Mouse (Mus musculus): Measurements from ENCODE around the gene Smim15. TPM values are rescaled to one million over a fixed set of nuclear protein-coding genes. Genes with fewer than 3 reads are reported as not detected.

Gene Smim15
- total RNA-seq, 2 experiments from 2014 or later, result 55.7 to 60.6 TPM

DNA sequence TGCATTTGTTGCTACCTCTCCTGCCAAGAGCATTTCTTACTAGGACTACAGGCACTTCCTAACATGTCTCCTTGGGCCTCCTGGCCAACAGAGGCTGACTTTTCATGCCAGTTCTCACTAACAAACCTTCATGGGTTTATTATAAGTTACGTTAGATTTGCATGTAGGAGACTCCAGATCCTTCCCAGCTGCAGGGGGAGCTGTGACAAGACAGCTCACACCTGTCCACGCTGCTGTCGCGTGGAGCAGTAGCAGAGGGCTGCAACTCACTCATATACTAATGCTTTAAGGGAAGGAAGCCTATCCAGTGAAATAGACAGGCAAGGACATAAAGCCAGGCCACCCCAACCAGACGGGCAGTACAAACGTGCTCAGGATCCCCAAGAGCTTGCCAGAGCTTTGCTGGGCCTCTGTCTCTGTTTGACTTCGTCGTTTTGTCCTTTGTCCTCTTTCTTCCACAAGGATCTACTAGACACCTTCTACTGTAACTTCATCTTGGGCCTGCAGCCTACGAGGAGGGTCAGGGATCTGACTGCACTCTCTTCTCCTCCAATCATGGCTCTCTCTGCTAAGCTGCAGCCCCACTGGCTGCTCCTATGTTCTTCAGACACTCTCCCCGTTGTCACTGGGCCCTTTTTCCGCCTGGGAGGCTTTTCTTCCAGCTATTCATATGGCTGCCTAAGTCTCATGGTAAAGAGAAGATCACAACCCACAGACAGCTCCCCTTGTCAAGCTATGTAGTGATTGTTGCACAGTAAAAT is 19.3 kb downstream of the Smim15 start:
- no peak for DNase-seq

DNA sequence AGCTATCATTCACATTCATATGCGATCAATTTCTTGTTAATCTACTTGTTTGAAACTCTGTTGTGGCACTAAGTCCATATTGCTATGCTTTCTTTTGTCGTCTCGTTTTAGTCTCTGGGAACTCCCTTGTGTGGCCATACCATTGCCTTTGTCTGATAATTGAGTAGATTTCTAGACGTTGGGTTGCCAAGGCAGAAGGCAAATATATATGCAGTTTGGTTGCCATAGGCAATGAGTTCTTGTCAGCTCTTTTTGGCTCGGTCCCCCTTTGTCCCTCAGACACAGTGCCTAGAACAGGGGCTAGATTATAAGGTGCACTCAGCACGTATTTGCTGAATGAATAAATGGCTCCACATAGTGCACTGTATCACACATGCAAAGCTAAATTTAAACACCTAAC is 20.1 kb downstream of the Smim15 start:
- no peak for DNase-seq

DNA sequence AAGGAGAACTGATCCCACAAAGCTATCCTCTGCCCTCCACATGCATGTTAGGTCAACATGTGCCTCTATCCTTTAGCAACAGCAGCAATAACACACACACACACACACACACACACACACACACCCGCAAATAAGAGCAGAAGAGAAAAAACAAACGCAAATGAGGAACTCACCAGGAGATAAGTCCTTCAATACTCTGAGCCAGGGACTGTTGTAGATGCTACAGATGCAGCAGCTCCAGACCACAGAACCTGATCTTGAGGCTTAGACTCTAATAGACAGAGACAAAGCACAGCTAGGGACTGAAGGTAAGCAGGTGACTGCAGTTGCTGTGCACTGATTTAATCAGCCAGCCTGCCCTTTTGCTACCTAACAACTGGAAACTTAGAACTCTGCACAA is 21.8 kb downstream of the Smim15 start:
- no peak for DNase-seq

GRCm38 (mm10) chr13:108069151-108069550 is 24.9 kb downstream of the Smim15 start:
- DNase-seq, result no peak

GRCm38 (mm10) chr13:108070171-108070570 is 25.9 kb downstream of the Smim15 start:
- no peak for DNase-seq

DNA sequence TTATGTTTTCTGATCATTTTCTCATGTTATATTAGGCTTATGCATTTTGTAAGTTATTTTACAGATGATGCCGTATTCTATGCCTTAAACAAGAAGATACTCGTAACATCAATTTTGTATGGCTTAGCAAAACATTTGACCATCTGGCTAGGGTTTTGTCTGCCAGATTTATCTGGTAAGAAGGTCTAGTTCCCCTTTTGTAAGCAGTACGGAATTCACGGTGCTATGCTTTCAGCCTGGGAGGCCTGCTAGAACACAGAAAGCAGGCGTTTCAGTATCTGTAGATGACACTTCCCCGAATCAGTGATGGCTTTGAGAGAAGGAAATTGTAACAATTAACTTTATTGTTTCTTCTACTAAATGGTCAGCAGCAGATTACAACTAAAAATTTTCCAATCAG is 33.2 kb downstream of the Smim15 start:
- no peak for DNase-seq

- DNase-seq, result no peak
Measured at GRCm38 (mm10) chr13:108077901-108078300, 33.7 kb downstream of the Smim15 start.

- DNase-seq, result no peak
Measured at GRCm38 (mm10) chr13:108084086-108084485, 39.8 kb downstream of the Smim15 start.

GRCm38 (mm10) chr13:108086036-108086435 is 41.8 kb downstream of the Smim15 start:
- no peak for DNase-seq

DNA sequence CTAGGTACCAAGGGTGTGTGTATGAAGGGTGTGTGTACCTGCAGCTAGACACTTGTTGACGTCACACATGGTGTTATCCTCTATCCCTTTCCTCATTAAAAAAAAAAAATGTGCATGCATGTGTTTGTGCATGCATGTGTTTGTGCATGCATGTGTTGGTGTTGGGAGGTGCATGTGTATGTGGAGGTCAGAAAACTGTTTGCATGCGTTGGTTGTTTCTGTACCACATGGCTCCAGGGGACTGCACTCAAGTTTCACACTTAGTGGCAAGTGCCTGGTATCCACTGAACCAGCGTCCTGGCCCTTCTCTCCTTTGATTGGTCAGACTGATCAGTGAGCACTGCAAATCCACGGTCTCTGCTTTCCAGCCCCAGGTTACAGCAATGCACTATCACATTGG is 42.5 kb downstream of the Smim15 start:
- DNase-seq, result no peak

- DNase-seq, result no peak
Measured at GRCm38 (mm10) chr13:108092290-108092689, 48.0 kb downstream of the Smim15 start.

DNA sequence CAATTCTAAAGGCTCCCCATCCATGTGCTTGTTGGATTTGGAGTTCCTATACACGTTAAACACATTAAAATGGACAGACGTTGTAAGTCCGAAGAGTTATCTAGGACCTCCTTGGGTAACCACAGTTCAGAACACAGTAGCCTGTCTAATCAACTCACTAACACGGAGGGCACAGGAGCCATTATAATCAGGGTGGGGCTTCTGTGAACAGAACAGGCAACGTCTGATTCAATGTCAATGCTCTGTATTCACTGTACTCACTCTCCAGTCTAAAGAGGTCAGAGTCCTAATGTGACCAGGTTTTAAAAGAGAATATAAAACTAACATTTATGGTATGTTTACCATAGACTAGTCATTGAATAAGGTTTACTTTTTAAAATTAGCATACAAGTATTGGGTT is 50.4 kb downstream of the Smim15 start:
- no peak for DNase-seq

DNA sequence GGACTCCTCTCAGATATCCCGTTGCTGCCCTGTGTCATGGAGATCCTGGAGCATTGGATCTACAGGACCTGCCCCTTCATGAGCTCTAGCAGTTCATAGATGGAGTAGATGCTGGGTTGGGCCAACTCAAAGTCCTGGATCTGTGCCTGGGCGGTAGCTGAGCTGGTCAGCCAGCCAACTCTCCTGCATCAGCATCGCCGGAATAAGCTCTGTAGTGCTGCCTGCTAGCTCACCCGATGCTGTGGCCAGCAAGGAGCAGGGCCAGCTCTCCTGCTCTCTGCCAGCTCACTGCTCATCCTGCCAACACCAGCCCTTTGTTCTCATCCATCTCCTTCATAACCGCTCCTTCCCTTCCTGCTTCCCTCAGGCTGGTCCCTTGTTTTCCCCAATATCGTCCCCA is 51.4 kb downstream of the Smim15 start:
- DNase-seq, result peak; percentile 56 to 64

GRCm38 (mm10) chr13:108096446-108096845 is 52.2 kb downstream of the Smim15 start:
- no peak for DNase-seq

Other genes with a start within 250 kb of the Smim15 start
- gene Ndufaf2, start 114.2 kb downstream of the Smim15 start, total RNA-seq (2021), result 10 to 100 TPM; 18.9 to 21.4 TPM
- 10 to 100 TPM; 16.8 to 17.8 TPM for gene Ercc8, start 114.3 kb downstream of the Smim15 start, total RNA-seq (2021)
- gene Elovl7, start 170.0 kb downstream of the Smim15 start, total RNA-seq (2021), result 1 to 10 TPM; 7.5 to 7.6 TPM

Data from layer of hippocampus, postnatal 36 days (tissue).